Mouse (Mus musculus) adrenal gland, postnatal 10 days (tissue): ENCODE measurements around the gene Dnajc8. TPM values are rescaled to one million over a fixed set of nuclear protein-coding genes. Genes with fewer than 3 reads are reported as not detected.
"Not testable (repeated sequence)": the region's sequence is repeated elsewhere in the genome, so short reads cannot be mapped to it uniquely, and the experiment has no call there.

Experiments used
- DNase-seq: peaks from one replicate; pipeline ENCODE4 v3.0.0; 2021; ENCODE audit warnings: mixed read lengths
- total RNA-seq, 2 experiments: library from RNA; stranded (reverse); gene quantifications; 2 replicates each; pipeline ENCODE4 v1.2.3; 2021

Gene Dnajc8
- total RNA-seq, 2 experiments from 2014 or later, result 73.9 to 87.0 TPM

DNA sequence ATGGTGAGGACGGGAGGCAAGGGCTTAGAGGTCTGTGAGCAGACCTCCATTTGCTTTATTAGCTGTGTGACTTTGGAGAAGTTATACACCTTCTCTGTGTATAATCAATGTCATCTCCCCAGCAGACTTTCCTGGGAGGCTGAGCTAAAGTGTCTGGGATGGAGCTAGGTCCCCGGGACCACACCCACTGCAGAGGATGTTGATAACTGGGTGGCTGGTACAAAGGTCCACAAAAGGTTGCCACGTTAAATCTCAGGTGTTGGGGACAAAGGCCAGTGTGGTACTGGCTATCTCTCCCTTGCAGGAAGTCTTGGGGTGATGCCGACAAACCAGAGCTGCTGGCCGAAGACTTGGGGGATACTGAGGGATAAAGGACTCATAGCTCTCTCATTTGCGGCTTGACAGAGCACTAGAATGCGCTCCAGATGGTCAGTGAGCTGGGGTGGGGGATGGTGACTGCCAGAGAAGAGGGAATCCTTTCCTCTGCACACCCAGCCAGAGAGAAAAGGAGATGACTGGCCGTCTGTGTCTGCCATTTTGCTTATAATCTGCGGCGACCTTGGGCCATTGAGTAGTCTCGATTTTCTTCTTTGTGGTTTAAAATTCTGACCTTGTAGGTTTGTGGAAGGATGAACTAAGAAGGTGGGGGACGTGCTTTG is 29.9 kb downstream of the Dnajc8 start:
- DNase-seq, result no peak

DNA sequence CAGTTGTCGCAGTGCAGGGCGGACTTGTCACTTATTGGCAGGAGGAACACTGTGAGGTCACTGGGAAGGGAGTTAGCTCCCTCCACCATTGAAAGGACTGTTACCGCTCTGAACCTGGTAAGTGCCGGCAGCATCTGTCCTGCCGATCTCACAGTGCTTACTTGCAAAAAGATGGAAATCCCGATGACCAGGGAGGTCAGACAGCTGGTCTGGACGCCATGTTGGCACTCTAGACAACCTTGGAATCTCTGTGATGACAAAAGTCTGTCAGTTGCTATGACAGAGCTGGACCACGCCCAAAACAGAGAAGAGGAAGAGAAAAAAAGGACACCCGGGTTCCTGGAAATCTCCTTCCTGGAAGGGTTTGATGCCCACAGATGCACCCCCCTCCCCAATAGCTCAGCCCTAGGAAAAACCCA is 32.0 kb downstream of the Dnajc8 start:
- DNase-seq, result peak; percentile 40

DNA sequence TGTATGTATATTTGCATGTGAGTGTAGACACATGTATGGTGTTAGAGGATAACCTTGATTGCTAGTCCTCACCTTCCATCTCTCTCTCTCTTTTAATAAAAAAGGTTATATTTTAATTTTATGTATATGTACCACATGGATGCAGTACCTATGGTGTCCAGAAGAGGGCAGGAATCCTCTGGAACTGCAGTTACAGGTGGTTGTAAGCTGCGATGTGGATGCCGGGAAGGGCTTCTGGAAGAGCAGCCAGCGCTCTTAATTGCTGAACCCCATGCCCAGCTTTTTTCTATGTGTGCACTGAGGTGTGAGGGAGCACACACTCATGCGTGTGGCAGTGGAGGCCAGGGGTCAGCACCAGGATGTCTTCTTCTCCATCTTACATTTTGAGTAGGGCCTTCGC is 33.8 kb downstream of the Dnajc8 start:
- DNase-seq, result no peak

DNA sequence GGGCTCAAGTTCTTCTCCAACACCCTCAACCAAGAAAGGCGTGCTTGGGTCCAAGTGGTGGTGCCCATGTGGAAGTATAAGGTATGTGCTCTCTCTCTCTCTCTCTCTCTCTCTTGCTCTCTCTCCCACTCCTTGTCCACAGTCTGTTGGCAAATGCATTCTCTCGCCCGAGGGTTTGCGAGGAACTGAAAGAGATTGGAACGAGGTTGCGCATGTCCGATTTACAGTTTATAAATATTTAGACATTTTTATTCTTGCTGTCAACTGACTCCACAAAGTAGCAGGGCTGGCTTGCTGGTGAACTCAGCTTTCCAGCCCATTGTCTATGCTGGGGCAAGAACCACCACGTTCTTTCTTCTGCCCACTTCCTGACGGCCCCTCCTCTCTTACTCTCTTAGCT is 35.8 kb downstream of the Dnajc8 start:
- no peak for DNase-seq

DNA sequence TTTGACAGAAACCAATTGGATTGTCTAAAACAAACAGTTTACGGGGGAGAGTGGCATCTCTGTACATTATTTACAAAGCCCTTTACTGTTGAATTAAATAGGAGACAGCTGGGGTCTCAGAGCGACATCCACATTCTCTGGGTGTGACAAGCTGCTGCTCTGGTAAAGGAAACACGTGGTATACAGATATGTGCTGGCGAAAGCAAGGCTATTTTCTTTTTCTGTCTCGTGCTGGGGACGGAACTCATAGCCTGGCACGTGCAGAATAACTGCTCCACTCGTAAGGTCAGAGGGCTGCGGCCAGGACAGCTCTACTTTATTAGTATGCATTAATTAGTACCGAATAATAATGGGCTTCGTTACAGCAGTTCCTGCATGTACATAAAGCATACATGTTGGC is 38.0 kb downstream of the Dnajc8 start:
- DNase-seq, result no peak

DNA sequence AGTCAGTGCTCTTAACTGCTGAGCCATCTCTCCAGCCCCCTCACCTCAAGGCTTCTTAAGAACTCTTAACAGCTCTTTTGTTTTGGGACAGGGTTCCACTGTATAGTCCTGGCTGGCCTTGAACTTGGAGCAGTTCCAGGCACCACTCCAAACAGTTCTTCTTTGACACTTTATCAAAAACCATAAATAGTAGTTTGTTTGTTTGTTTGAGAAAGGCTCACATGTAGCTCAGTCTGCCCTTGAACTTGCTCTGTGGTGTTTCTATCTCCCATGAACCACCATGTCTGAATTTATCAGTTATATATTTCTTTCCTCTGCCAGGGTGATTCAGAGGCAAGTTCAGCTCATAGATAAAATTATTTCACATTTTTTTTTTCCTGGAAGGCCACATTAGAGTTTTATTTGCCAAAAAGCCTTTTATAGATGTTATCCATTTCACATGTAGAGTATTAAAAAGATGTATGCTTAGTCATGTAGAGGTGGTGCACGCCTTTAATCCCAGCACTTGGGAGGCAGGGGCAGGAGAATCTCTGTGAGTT is 39.5 kb downstream of the Dnajc8 start:
- no peak for DNase-seq

DNA sequence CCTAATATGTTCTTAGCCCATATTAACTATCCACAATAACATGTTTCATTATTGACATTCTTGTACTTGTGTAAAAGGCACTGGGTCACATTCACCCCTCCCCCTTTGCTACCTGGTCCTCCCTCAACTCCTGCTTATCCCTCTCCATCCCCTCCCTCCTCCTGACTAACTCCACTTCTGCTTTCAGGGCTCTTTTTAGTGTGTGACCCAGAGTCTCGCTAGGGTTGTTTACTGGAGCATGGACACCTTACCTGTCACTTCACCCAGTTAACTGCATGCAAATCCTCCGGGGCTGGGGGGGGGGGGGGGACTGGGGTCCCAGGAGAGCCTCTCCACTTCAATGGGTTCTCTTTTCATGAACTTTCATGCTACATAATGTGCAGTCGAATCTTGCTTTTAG is 48.4 kb downstream of the Dnajc8 start:
- no peak for DNase-seq

DNA sequence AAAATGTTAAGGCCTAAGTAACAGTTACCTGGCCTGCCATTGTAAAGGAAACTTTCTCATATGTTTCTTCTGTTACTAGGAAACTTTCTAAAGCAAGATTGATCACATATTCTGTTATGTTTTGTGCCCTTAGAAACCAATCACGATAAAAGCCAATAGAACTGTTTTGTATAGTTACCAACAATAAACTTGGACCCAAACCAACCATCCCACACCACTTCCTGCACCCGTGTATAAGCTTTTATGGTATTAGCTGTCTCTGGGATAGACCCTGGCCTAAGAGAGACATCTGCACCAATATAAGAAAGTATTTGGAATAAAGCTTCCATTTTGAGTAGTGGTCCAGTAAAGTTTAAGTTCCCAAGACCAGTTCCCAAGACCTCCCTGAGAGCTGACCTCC is 49.6 kb downstream of the Dnajc8 start:
- no peak for DNase-seq

DNA sequence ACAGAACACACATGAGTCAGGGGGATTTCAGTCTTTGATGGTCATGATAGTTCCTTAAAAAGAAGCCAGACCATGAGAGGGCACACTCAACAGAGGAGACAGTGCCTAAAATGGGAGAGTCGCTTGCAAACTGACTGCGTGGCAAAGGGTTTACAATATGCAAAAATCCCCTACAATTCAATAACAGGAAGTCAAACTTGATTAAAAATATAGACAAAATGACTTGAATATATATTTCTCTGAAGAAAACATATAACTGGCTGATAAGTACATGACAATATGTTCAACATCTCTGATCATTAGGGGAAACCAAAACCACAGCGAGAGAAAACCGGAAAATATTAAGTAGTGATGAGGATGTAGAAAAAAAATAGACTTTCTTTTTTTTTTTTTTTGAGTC is 50.9 kb downstream of the Dnajc8 start:
- DNase-seq, result no peak

DNA sequence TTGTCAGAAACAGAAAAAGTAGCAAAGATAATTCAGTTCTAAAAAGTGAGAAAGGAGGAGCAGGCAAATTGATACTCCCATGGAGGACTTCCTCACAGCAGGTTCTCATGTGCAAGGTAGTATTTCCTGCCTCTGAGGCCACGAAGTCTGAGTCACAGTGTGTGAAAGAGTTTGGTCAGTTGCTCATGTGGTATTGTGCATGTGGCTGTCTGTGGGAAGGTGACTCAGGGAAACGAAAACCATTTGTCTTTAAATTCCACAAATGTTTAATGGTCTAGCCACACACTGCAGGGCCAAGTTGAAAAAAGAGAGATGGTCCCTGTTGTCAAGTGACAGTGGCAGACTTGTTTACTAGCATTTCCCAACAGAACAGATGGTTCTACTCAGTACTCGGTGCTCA is 53.2 kb downstream of the Dnajc8 start:
- DNase-seq, result no peak

DNA sequence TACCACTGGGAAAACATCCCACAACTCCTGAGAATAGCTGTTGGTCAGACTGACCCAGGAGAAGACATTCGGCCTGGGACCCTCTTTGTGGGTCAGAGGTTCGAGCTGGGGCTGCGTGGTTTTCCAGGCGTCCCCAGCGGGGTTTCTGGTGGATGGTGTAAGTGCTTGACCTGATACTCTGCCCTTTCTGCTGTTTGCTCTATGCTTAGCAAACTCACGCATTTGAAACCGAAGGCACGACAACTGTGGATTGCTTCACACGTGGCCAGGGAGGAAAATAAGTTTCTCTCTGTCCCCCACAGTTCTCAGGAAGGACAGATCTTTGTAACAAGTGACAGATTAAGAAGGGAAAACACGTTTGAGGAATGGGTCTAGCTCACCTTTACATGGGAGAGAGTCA is 55.3 kb downstream of the Dnajc8 start:
- no peak for DNase-seq

DNA sequence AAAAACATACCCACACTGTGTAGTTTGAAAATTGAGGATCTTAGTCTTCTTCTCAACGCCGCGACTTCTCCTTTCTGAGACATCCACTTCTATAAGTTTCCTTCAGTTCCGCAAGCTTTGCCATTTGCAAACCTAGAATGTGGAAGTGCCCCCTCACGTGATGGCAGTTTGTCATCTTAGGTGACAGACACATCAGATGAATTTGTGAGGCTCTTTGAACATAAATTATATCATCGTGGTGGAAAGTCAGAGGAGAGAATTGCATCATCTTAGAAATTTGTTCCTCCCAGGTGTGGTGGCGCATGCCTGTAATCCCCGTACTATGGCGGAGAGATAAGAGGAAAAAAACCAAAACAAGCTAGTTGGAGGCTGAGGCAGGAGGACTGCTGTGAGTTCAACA is 57.6 kb downstream of the Dnajc8 start:
- no peak for DNase-seq

DNA sequence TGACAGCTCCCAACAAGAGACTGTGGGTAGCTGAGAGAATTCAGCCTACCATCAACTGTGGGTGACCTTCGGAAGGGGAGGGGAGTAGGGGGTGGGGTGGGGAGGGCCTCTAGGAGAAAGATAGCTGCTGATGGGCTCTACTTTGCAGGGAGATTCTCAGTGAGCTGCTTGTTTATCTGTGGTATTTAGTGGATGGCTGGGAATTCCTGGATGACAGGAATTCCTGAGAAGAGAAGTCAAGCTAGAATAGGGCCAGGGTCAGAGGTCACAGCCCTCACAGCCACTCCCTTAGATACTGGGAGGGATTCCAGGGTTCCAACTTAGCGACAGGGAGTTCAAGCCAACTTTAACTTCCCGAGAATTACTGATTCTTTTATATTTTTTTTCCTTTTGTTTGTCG is 58.8 kb downstream of the Dnajc8 start:
- no peak for DNase-seq

DNA sequence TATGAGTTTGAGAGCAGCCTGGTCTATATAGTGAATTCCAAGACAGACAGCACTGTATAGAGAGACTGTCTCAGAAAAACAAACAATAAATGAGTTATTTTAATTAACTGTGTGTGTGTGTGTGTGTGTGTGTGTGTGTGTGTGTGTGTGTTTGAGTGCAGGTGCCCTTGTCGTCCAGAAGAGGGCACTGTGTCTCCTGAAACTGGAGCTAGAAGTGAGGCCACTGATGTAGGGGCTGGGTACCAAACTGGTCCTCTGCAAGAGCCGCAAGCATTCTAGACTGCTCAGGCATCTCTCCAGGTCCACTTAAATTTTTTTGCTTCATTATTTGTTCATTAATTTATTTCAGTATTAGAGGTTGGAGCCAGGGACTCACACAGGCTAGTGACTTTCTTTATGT is 63.5 kb downstream of the Dnajc8 start:
- DNase-seq, result no peak

DNA sequence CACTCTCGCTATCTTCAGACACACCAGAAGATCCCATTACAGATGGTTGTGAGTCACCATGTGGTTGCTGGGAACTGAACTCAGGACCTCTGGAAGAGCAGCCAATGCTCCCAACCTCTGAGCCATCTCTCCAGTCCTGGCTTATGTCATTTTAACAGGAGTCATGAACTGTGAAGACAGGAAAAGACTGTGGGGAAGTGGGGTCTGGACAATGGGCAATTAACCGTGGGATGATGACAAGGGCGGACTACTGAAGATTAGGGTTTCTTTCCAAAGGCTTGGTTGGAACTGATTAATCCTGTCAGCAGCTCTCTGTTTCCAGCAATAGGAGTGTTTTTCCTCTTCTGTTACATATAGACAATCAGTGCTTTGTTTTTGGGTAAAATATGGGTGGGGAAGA is 64.4 kb downstream of the Dnajc8 start:
- DNase-seq, result no peak

DNA sequence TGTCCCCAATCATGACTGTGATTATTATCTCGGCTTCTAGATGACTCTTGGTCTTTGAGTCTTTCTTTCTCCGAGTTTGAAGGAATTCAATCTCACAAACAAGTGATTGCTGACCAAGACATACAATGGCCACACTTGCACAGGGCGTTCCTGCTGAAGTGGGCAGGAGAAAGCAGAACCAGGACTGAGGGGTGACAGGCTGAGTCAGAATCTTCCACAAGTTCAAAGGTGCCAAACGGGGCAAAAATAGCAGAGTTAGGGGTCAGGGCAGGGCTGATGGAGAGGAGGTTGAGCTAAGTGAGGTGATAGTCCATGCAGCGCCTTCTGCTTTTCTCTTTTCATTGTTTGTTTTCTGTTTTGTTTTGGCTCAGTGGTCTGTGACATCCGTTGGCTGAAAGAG is 65.1 kb downstream of the Dnajc8 start:
- no peak for DNase-seq

DNA sequence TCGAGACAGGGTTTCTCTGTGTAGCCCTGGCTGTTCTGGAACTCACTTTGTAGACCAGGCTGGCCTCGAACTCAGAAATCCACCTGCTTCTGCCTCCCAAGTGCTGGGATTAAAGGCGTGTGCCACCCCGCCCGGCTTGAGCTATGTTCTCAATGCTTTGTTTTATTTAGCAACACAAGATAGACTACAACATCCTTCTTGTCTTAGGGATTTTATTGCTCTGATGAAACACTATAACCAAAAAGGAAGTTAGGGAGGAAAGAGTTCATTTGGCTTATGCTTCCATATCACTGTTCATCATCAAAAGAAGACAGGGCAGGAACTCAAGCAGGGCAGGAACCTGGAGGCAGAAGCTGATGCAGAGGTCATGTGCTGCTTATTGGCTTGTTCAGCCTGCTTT is 65.9 kb downstream of the Dnajc8 start:
- DNase-seq, result not testable (repeated sequence)

Other genes with a start within 250 kb of the Dnajc8 start
- 1 to 10 TPM; 1.2 to 3.7 TPM for gene Rab42, start 232.2 kb upstream of the Dnajc8 start, total RNA-seq
- gene Trnau1ap, start 206.0 kb upstream of the Dnajc8 start, total RNA-seq, result 10 to 100 TPM; 35.3 to 43.3 TPM
- 10 to 100 TPM; 19.1 to 24.8 TPM for gene Rcc1, start 181.9 kb upstream of the Dnajc8 start, total RNA-seq
- 10 to 100 TPM; 31.9 to 39.0 TPM for gene Phactr4, start 113.1 kb upstream of the Dnajc8 start, total RNA-seq
- gene Med18, start 71.6 kb upstream of the Dnajc8 start, total RNA-seq, result 10 to 100 TPM in 1 of 2 experiments, 1 to 10 TPM in 1; 8.2 to 10.6 TPM
- gene Sesn2, start 25.0 kb upstream of the Dnajc8 start, total RNA-seq, result 10 to 100 TPM; 11.6 to 26.0 TPM
- 100 to 1,000 TPM; 311 to 337 TPM for gene Atpif1, start 1.9 kb upstream of the Dnajc8 start, total RNA-seq
- gene Ptafr, start 28.5 kb downstream of the Dnajc8 start, total RNA-seq, result 1 to 10 TPM; 1.9 to 2.3 TPM
- gene Eya3, start 103.4 kb downstream of the Dnajc8 start, total RNA-seq, result 10 to 100 TPM; 22.5 to 24.9 TPM
- 1 to 10 TPM; 3.5 to 3.8 TPM for gene Xkr8, start 197.0 kb downstream of the Dnajc8 start, total RNA-seq
- gene Smpdl3b, start 221.7 kb downstream of the Dnajc8 start, total RNA-seq, result 1 to 10 TPM; 1.2 to 1.3 TPM
- 10 to 100 TPM; 17.6 to 23.2 TPM for gene Rpa2, start 232.8 kb downstream of the Dnajc8 start, total RNA-seq